Mouse (Mus musculus) embryonic facial prominence, embryonic 13.5 days (tissue): ENCODE results near the gene Vamp4. TPM values are rescaled to one million over a fixed set of nuclear protein-coding genes. Genes with fewer than 3 reads are reported as not detected.

Experiments used
- polyA plus RNA-seq: library from polyadenylated mRNA; unstranded; fragments of >200 nt; fragmentation: Nextera tagmentation; extraction: Ambion mirVana; gene quantifications from 2 replicates; pipeline ENCODE4 v1.2.1, GENCODE M21; 2015

The Vamp4 gene
- polyA plus RNA-seq, 1 experiment from 2014 or later: 85.8 TPM

Other genes with a start within 250 kb of the Vamp4 start
- gene Dnm3, start 92.5 kb upstream of the Vamp4 start, polyA plus RNA-seq: 27.4 and 27.7 TPM in 2 replicates
- 30.7 and 31.4 TPM in 2 replicates for gene Mettl13, start 22.0 kb upstream of the Vamp4 start, polyA plus RNA-seq
- gene Myoc, start 68.6 kb downstream of the Vamp4 start, polyA plus RNA-seq: not detected in 2 replicates
- gene Myocos, start 87.7 kb downstream of the Vamp4 start, polyA plus RNA-seq: not detected in 2 replicates
- gene Prrc2c, start 170.0 kb downstream of the Vamp4 start, polyA plus RNA-seq: 205 and 229 TPM in 2 replicates
- gene Fmo4, start 243.5 kb downstream of the Vamp4 start, polyA plus RNA-seq: 0.46 and 0.67 TPM in 2 replicates